Mouse (Mus musculus) embryonic facial prominence, embryonic 15.5 days (tissue): ENCODE measurements around the gene Gm20517. TPM values are rescaled to one million over a fixed set of nuclear protein-coding genes. Genes with fewer than 3 reads are reported as not detected.

ENCODE experiments used
- ATAC-seq: fragments of 200-750 bp; cut with Nextera tagmentation; 2 replicates; pipeline ENCODE4 v1.8.0; 2017; ENCODE audit warnings: low read depth, moderate TSS enrichment; ENCODE audit not compliant: insufficient number of reproducible peaks, low FRiP score, low TSS enrichment
- H3K27ac ChIP-seq: fragments of 300-500 bp; sonication (generic); replicated peaks from 2 replicates; pipeline ENCODE4 v1.5.1; 2015; ENCODE audit warnings: mild to moderate bottlenecking, inconsistent platforms
- H3K27me3 ChIP-seq: fragments of 300-500 bp; sonication (generic); 2 replicates; pipeline ENCODE4 v1.6.1; 2015; ENCODE audit warnings: inconsistent platforms
- H3K36me3 ChIP-seq: fragments of 300-500 bp; sonication (generic); 2 replicates; pipeline ENCODE4 v1.6.1; 2015; ENCODE audit warnings: mild to moderate bottlenecking, inconsistent platforms
- H3K4me1 ChIP-seq: fragments of 300-500 bp; sonication (generic); 2 replicates; pipeline ENCODE4 v1.6.1; 2015; ENCODE audit warnings: inconsistent platforms
- H3K4me2 ChIP-seq: fragments of 300-500 bp; sonication (generic); replicated peaks from 2 replicates; pipeline ENCODE4 v1.6.1; 2015; ENCODE audit warnings: mild to moderate bottlenecking, inconsistent platforms
- H3K4me3 ChIP-seq: fragments of 300-500 bp; sonication (generic); replicated peaks from 2 replicates; pipeline ENCODE4 v1.5.1; 2015; ENCODE audit warnings: mild to moderate bottlenecking, inconsistent platforms
- H3K9ac ChIP-seq: fragments of 300-500 bp; sonication (generic); 2 replicates; pipeline ENCODE4 v1.6.1; 2015; ENCODE audit warnings: inconsistent platforms
- H3K9me3 ChIP-seq: fragments of 300-500 bp; sonication (generic); replicated peaks from 2 replicates; pipeline ENCODE4 v1.6.1; 2016; ENCODE audit warnings: inconsistent platforms
- WGBS: fragments of 180-500 bp; shearing (Covaris S2); methylation state at CpG from one replicate; pipeline ENCODE4 v1.1.7; 2015; 5-methylcytosine and 5-hydroxymethylcytosine counted together
- polyA plus RNA-seq: library from polyadenylated mRNA; unstranded; fragments of >200 nt; fragmentation: Nextera tagmentation; extraction: Ambion mirVana; gene quantifications from 2 replicates; pipeline ENCODE4 v1.2.1, GENCODE M21; 2015

The Gm20517 gene
- polyA plus RNA-seq, 1 experiment from 2014 or later: 1.6 TPM

- Histone ChIP-seq H3K27me3 (no peaks in the 10 kb centered on the region), H3K4me2 (no peak overlapping the region), H3K9me3 (no peaks in the 10 kb centered on the region), H3K27ac (no peak overlapping the region), H3K36me3 (no peaks in the 10 kb centered on the region), H3K4me1 (no peaks in the 10 kb centered on the region), H3K4me3 (no peak overlapping the region), H3K9ac (no peak overlapping the region)
- WGBS: 81% methylated on average over 3 of the region's 3 CpGs
- no peak for ATAC-seq
Observed at GRCm38 (mm10) chr17:47658741-47659243, 47.4 kb downstream of the Gm20517 start.

- no peaks in the 10 kb centered on the region for H3K4me1 ChIP-seq
- no peaks in the 10 kb centered on the region for H3K27me3 ChIP-seq
- WGBS: 62% methylated on average over 9 of the region's 9 CpGs
- H3K9me3 ChIP-seq: no peaks in the 10 kb centered on the region
- no peak; the same call in 1 of the 2 replicates for ATAC-seq
- no peaks in the 10 kb centered on the region for H3K36me3 ChIP-seq
- no peak overlapping the region for H3K4me3 ChIP-seq
- H3K9ac ChIP-seq: no peak overlapping the region
- H3K4me2 ChIP-seq: no peak overlapping the region
- no peak overlapping the region for H3K27ac ChIP-seq
Observed at GRCm38 (mm10) chr17:47663009-47663713, 51.8 kb downstream of the Gm20517 start.

- Histone ChIP-seq H3K27ac (no peak overlapping the region), H3K4me2 (no peak overlapping the region), H3K9ac (no peak overlapping the region), H3K4me3 (no peak overlapping the region), H3K27me3 (no peaks in the 10 kb centered on the region), H3K36me3 (no peaks in the 10 kb centered on the region), H3K4me1 (no peaks in the 10 kb centered on the region), H3K9me3 (no peaks in the 10 kb centered on the region)
- no peak for ATAC-seq
- WGBS: 82% methylated on average over 7 of the region's 7 CpGs
Observed at GRCm38 (mm10) chr17:47664474-47664873, 53.1 kb downstream of the Gm20517 start.

- Histone ChIP-seq H3K4me1 (peaks cover 12% of the 10 kb centered on the region), H3K9ac (no peak overlapping the region), H3K4me2 (no peak overlapping the region), H3K36me3 (no peaks in the 10 kb centered on the region), H3K9me3 (no peaks in the 10 kb centered on the region), H3K4me3 (no peak overlapping the region), H3K27ac (no peak overlapping the region), H3K27me3 (peaks cover 6% of the 10 kb centered on the region)
- no peak for ATAC-seq
- 70% methylated on average over 4 of the region's 4 CpGs for WGBS
Observed at GRCm38 (mm10) chr17:47669166-47669565, 57.8 kb downstream of the Gm20517 start.

GRCm38 (mm10) chr17:47671988-47672310 lies 60.6 kb downstream of the Gm20517 start:
- Histone ChIP-seq H3K9me3 (no peaks in the 10 kb centered on the region), H3K36me3 (0 out of 2 replicates have a peak, but pooled peaks cover 5% of the 10 kb centered on the region), H3K4me2 (peak overlapping the region; percentile 78), H3K4me1 (peaks cover 12% of the 10 kb centered on the region), H3K9ac (no peak overlapping the region), H3K27ac (no peak overlapping the region), H3K27me3 (peaks cover 6% of the 10 kb centered on the region), H3K4me3 (peak overlapping the region; percentile 44)
- 15% methylated on average over 14 of the region's 14 CpGs for WGBS
- 0 out of 2 replicates have a peak, but pooled peaks have one; percentile 27 for ATAC-seq

- Histone ChIP-seq H3K9me3 (no peaks in the 10 kb centered on the region), H3K4me2 (peak overlapping the region; percentile 78), H3K27me3 (peaks cover 6% of the 10 kb centered on the region), H3K4me3 (peak overlapping the region; percentile 44), H3K36me3 (0 out of 2 replicates have a peak, but pooled peaks cover 5% of the 10 kb centered on the region), H3K4me1 (peaks cover 12% of the 10 kb centered on the region), H3K9ac (peak overlapping the region; percentile 26; the same call in 1 of the 2 replicates), H3K27ac (no peak overlapping the region)
- 5% methylated on average over 68 of the region's 68 CpGs for WGBS
- ATAC-seq: peak; percentile 66; the same call in 1 of the 2 replicates
Observed at GRCm38 (mm10) chr17:47672311-47673111, 61.1 kb downstream of the Gm20517 start.

- Histone ChIP-seq H3K4me1 (peaks cover 12% of the 10 kb centered on the region), H3K27ac (no peak overlapping the region), H3K9me3 (no peaks in the 10 kb centered on the region), H3K36me3 (peaks cover 38% of the 10 kb centered on the region), H3K9ac (no peak overlapping the region), H3K27me3 (peaks cover 6% of the 10 kb centered on the region), H3K4me2 (no peak overlapping the region), H3K4me3 (no peak overlapping the region)
- no peak for ATAC-seq
- WGBS: 20% methylated on average over 9 of the region's 9 CpGs
Observed at GRCm38 (mm10) chr17:47676581-47676980, 65.2 kb downstream of the Gm20517 start.

- H3K4me1 ChIP-seq: no peaks in the 10 kb centered on the region
- H3K9me3 ChIP-seq: no peaks in the 10 kb centered on the region
- H3K4me2 ChIP-seq: no peak overlapping the region
- ATAC-seq: no peak
- H3K27ac ChIP-seq: no peak overlapping the region
- no peak overlapping the region for H3K9ac ChIP-seq
- no peak overlapping the region for H3K4me3 ChIP-seq
- H3K27me3 ChIP-seq: no peaks in the 10 kb centered on the region
- 91% methylated on average over 5 of the region's 5 CpGs for WGBS
- H3K36me3 ChIP-seq: peaks cover 50% of the 10 kb centered on the region
Observed at GRCm38 (mm10) chr17:47678238-47678637, 66.8 kb downstream of the Gm20517 start.

- WGBS: 88% methylated on average over 5 of the region's 5 CpGs
- no peaks in the 10 kb centered on the region for H3K27me3 ChIP-seq
- H3K4me3 ChIP-seq: no peak overlapping the region
- no peak overlapping the region for H3K9ac ChIP-seq
- H3K4me2 ChIP-seq: no peak overlapping the region
- H3K36me3 ChIP-seq: peaks cover 54% of the 10 kb centered on the region
- H3K4me1 ChIP-seq: no peaks in the 10 kb centered on the region
- no peak overlapping the region for H3K27ac ChIP-seq
- no peak for ATAC-seq
- H3K9me3 ChIP-seq: no peaks in the 10 kb centered on the region
Observed at GRCm38 (mm10) chr17:47678702-47679101, 67.3 kb downstream of the Gm20517 start.

GRCm38 (mm10) chr17:47682836-47683235 lies 71.4 kb downstream of the Gm20517 start:
- no peak overlapping the region for H3K27ac ChIP-seq
- no peaks in the 10 kb centered on the region for H3K27me3 ChIP-seq
- 84% methylated on average over 4 of the region's 4 CpGs for WGBS
- H3K4me3 ChIP-seq: no peak overlapping the region
- H3K9me3 ChIP-seq: no peaks in the 10 kb centered on the region
- peaks cover 12% of the 10 kb centered on the region for H3K4me1 ChIP-seq
- no peak for ATAC-seq
- H3K4me2 ChIP-seq: no peak overlapping the region
- no peak overlapping the region for H3K9ac ChIP-seq
- peaks cover 75% of the 10 kb centered on the region for H3K36me3 ChIP-seq
